Mouse (Mus musculus): Measurements from ENCODE around the gene Nos3. TPM values are rescaled to one million over a fixed set of nuclear protein-coding genes. Genes with fewer than 3 reads are reported as not detected.
A peak's percentile ranks its signal among the peaks of the same experiment; 100 is the strongest.
"Not testable (repeated sequence)": the region's sequence is repeated elsewhere in the genome, so short reads cannot be mapped to it uniquely, and the experiment has no call there.

The Nos3 gene
- polyA plus RNA-seq, 1 experiment from 2014 or later = 21.5 TPM

DNA sequence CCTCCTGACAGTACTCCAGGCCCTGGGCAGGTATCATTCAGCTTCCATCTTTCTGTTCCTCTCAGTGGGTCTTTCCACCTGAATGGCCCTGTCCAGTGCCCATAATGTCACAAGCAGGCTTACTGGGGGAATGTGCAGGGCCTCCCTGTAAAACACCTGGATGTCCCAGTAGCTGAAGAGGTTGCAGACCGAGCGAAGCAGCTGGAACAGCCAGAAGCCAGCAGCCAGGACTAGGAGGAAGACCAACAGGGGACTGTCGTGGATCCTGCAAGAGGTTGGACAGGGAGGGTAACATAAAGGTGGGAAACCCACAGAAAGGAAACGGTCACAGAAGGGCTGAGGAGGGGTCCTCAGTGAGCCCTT lies 25.0 kb downstream of the Nos3 start:
- Histone ChIP-seq H3K27ac (ENCODE audit: low read depth, low read length) (no peak overlapping the region), H3K36me3 (ENCODE audit: control insufficient read depth, insufficient read depth, low read length) (no peaks in the 10 kb centered on the region), H3K4me3 (ENCODE audit: low read depth, low read length) (no peak overlapping the region), H3K4me1 (ENCODE audit: control insufficient read depth, insufficient read depth, low read length) (peaks cover 23% of the 10 kb centered on the region), H3K27me3 (ENCODE audit: control insufficient read depth, insufficient read depth, low read length) (peaks cover 2% of the 10 kb centered on the region; the same call in 1 of the 2 replicates), H3K4me2 (peak overlapping the region; percentile 20; the same call in 1 of the 2 replicates), H3K9me3 (replicated peaks; ENCODE audit: control insufficient read depth, low read length) (no peaks in the 10 kb centered on the region), H3K9ac (ENCODE audit: low read depth, low read length) (no peak overlapping the region)
- no peak for ATAC-seq (replicated peaks; ENCODE audit: insufficient number of reproducible peaks, low FRiP score, low TSS enrichment)
- 79% methylated on average over 4 of the region's 4 CpGs for WGBS (ENCODE audit: insufficient replicate concordance)

DNA sequence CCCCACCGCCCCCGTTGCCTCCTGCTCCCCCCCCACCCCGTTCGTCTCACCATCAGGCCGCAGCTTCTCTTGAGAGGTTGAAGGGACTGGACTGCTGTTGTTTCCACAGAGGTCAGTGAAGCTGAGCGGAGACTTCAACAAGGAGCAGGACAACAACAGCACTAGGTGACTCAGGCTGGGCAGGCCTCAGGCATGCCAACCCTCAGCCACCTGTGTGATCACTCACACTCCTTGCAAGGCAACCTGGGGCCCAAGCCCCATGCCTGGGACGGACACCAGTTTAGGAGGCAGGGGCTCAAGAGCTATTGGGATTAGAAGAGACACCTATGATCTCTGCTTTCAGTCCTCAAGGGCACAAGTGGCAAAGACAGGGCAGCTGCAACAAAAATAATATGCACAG lies 27.3 kb downstream of the Nos3 start, which contains the start of gene Atg9b:
Atg9b (minus strand) TSS at position 280 of the 400 bp plus-strand sequence.
- WGBS (ENCODE audit: insufficient replicate concordance) = 72% methylated on average over 7 of the region's 7 CpGs
- no peaks in the 10 kb centered on the region for H3K36me3 ChIP-seq (ENCODE audit: control insufficient read depth, insufficient read depth, low read length)
- no peaks in the 10 kb centered on the region; the same call in 1 of the 2 replicates for H3K27me3 ChIP-seq (ENCODE audit: control insufficient read depth, insufficient read depth, low read length)
- H3K4me3 ChIP-seq (ENCODE audit: low read depth, low read length) = no peak within 1 kb of the TSS
- H3K9me3 ChIP-seq (replicated peaks; ENCODE audit: control insufficient read depth, low read length) = no peaks in the 10 kb centered on the region
- H3K4me1 ChIP-seq (ENCODE audit: control insufficient read depth, insufficient read depth, low read length) = peaks cover 16% of the 10 kb centered on the region
- no peak within 1 kb of the TSS for H3K9ac ChIP-seq (ENCODE audit: low read depth, low read length)
- no peak within 1 kb of the TSS for H3K4me2 ChIP-seq
- no peak for ATAC-seq (replicated peaks; ENCODE audit: insufficient number of reproducible peaks, low FRiP score, low TSS enrichment)
- no peak within 1 kb of the TSS for H3K27ac ChIP-seq (ENCODE audit: low read depth, low read length)

DNA sequence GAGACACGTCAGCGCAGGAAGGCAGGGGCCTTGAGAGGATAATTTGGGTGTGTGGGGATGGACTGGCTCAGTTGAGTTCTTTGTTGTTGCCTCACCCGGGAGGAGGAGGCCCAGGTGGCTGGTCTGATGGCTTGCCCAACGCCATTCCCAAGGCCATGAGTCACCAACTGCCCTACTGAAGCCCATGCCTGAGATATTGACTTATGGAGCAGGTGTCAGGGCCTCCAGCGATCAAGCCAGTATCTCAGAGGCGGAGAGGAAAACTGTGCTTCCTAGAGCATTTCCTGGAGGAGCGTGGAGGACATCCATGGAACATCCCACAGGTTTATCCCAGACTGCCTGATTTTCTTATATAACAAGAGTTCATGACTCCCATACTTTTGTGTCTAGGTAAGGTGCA lies 28.1 kb downstream of the Nos3 start:
- 70% methylated on average over 7 of the region's 7 CpGs for WGBS (ENCODE audit: insufficient replicate concordance)
- no peak for ATAC-seq (replicated peaks; ENCODE audit: insufficient number of reproducible peaks, low FRiP score, low TSS enrichment)
- no peak overlapping the region for H3K27ac ChIP-seq (ENCODE audit: low read depth, low read length)
- no peaks in the 10 kb centered on the region for H3K9me3 ChIP-seq (replicated peaks; ENCODE audit: control insufficient read depth, low read length)
- H3K4me2 ChIP-seq = no peak overlapping the region
- H3K4me1 ChIP-seq (ENCODE audit: control insufficient read depth, insufficient read depth, low read length) = peaks cover 10% of the 10 kb centered on the region
- H3K4me3 ChIP-seq (ENCODE audit: low read depth, low read length) = no peak overlapping the region
- no peak overlapping the region for H3K9ac ChIP-seq (ENCODE audit: low read depth, low read length)
- H3K36me3 ChIP-seq (ENCODE audit: control insufficient read depth, insufficient read depth, low read length) = no peaks in the 10 kb centered on the region
- no peaks in the 10 kb centered on the region for H3K27me3 ChIP-seq (ENCODE audit: control insufficient read depth, insufficient read depth, low read length)

DNA sequence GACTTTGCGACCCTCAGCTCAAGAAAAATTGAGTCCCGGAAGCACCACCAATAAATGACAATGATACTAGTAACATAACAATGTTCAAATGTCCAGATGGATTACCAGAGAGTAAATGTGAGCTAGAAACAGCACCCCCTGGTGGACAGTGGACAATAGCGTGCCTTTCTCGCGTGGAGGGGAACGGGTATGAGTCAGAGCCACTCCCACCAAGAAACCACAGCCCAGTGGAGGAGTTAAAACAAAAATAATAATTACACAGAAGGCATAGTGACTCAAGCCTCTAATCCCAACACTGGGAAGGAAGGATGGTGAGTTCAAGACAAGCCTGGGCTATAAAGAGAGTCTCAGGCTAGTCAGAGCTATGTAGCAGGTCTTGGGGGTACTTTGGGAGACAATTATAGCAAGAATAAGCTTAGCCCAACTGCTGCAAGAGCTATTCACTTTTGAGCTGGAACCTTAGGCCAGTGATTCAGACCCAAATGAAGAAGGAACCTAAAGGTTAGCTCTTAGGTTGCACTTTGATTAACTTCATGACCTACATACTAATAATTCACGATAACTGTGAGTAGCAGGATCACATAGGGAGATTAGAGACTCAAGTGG lies 28.9 kb downstream of the Nos3 start, which contains the start of gene Abcb8:
Abcb8 (plus strand) TSS at position 272 of the 606 bp plus-strand sequence.
- Histone ChIP-seq H3K4me2 (peak within 1 kb of the TSS; percentile 61), H3K9ac (ENCODE audit: low read depth, low read length) (peak within 1 kb of the TSS; percentile 77), H3K36me3 (ENCODE audit: control insufficient read depth, insufficient read depth, low read length) (no peaks in the 10 kb centered on the region), H3K27ac (ENCODE audit: low read depth, low read length) (peak within 1 kb of the TSS; percentile 85), H3K4me3 (ENCODE audit: low read depth, low read length) (peak within 1 kb of the TSS; percentile 70), H3K4me1 (ENCODE audit: control insufficient read depth, insufficient read depth, low read length) (peaks cover 8% of the 10 kb centered on the region), H3K27me3 (ENCODE audit: control insufficient read depth, insufficient read depth, low read length) (no peaks in the 10 kb centered on the region), H3K9me3 (replicated peaks; ENCODE audit: control insufficient read depth, low read length) (no peaks in the 10 kb centered on the region)
- no peak for ATAC-seq (replicated peaks; ENCODE audit: insufficient number of reproducible peaks, low FRiP score, low TSS enrichment)
- WGBS (ENCODE audit: insufficient replicate concordance) = 19% methylated on average over 7 of the region's 7 CpGs

DNA sequence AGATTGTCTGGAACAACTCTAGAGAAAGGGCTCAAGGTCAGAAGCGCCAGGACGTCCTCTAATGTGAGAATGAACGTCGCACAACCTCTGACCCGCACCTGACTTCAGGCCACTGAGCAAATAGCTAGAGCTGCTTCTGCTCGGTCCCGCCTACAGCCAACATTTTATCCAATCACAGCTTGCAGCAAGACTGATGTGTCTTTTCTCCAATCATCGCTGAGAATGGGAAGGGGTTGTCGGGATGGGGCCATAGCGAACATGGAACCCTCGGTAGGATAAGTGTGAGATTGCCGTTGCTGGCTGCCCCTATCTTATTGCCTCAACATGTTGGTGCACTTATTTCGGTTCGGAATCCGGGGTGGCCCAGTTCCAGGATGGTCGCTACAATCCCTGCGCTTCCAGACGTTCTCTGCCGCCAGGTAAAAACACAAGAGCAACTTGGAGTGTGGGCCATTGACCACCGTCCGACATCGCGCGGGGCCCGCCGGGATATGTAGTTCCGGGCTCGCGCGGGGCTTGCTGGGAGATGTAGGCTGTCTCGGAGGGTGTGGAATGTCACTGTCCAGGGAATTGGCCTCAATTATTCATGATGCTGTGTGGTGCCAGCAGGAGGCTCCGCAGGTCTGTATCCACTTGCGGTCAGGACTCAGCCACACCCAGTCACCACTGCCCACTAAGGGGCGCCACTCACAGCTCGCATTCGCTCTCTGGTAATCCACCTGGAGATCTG lies 29.7 kb downstream of the Nos3 start:
- Histone ChIP-seq H3K4me1 (ENCODE audit: control insufficient read depth, insufficient read depth, low read length) (peaks cover 4% of the 10 kb centered on the region), H3K9me3 (replicated peaks; ENCODE audit: control insufficient read depth, low read length) (no peaks in the 10 kb centered on the region), H3K27ac (ENCODE audit: low read depth, low read length) (peak overlapping the region; percentile 85), H3K36me3 (ENCODE audit: control insufficient read depth, insufficient read depth, low read length) (no peaks in the 10 kb centered on the region), H3K27me3 (ENCODE audit: control insufficient read depth, insufficient read depth, low read length) (no peaks in the 10 kb centered on the region), H3K4me3 (ENCODE audit: low read depth, low read length) (peak overlapping the region; percentile 70), H3K9ac (ENCODE audit: low read depth, low read length) (peak overlapping the region; percentile 77), H3K4me2 (peak overlapping the region; percentile 61)
- WGBS (ENCODE audit: insufficient replicate concordance) = 1% methylated on average over 36 of the region's 36 CpGs
- peak; percentile 96 for ATAC-seq (replicated peaks; ENCODE audit: insufficient number of reproducible peaks, low FRiP score, low TSS enrichment)

DNA sequence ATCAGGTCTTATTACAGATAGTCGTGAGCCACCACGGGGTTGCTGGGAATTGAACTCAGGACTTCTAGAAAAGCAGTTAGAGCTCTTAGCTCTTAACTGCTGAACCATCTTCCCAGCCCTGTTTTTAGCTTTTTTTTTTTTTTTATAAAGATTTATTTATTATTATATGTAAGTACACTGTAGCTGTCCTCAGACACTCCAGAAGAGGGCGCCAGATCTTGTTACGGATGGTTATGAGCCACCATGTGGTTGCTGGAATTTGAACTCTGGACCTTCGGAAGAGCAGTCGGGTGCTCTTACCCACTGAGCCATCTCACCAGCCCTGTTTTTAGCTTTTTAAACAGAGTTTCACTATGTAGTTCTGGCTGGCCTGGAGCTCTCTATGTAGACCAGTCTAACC lies 31.6 kb downstream of the Nos3 start:
- not testable (repeated sequence) for H3K36me3 ChIP-seq (ENCODE audit: control insufficient read depth, insufficient read depth, low read length); H3K9me3 ChIP-seq (replicated peaks; ENCODE audit: control insufficient read depth, low read length)
- 90% methylated on average over 6 of the region's 6 CpGs for WGBS (ENCODE audit: insufficient replicate concordance)

DNA sequence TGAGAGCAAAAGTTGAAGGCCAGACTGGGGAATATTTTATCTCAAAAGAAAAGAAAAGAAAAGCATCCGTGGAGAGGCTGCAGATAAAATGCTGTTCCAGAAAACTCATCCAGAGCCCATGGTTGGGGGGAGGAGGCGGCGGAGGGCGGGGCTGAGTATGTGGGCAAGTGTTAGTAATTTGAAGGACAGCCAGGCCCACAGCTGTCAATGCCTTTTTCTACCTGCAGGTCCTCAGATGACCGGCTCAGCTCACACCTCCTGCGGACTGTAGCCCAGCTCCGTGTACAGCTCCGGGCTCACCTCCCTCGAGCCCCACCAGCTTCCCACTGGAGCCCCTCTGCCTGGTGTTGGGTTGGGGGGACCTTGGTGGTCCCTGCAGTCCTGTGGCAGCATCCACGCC lies 35.1 kb downstream of the Nos3 start:
- no peaks in the 10 kb centered on the region for H3K9me3 ChIP-seq (replicated peaks; ENCODE audit: control insufficient read depth, low read length)
- H3K27ac ChIP-seq (ENCODE audit: low read depth, low read length) = no peak overlapping the region
- no peaks in the 10 kb centered on the region; the same call in 1 of the 2 replicates for H3K36me3 ChIP-seq (ENCODE audit: control insufficient read depth, insufficient read depth, low read length)
- ATAC-seq (replicated peaks; ENCODE audit: insufficient number of reproducible peaks, low FRiP score, low TSS enrichment) = no peak
- H3K4me2 ChIP-seq = no peak overlapping the region
- H3K4me3 ChIP-seq (ENCODE audit: low read depth, low read length) = no peak overlapping the region
- WGBS (ENCODE audit: insufficient replicate concordance) = 76% methylated on average over 10 of the region's 10 CpGs
- H3K27me3 ChIP-seq (ENCODE audit: control insufficient read depth, insufficient read depth, low read length) = no peaks in the 10 kb centered on the region
- no peaks in the 10 kb centered on the region for H3K4me1 ChIP-seq (ENCODE audit: control insufficient read depth, insufficient read depth, low read length)
- no peak overlapping the region for H3K9ac ChIP-seq (ENCODE audit: low read depth, low read length)

More for the DNA sequence above, 31.6 kb downstream of the Nos3 start:
- H3K4me3 ChIP-seq (ENCODE audit: low read depth, low read length); H3K4me2 ChIP-seq; H3K4me1 ChIP-seq (ENCODE audit: control insufficient read depth, insufficient read depth, low read length); H3K27me3 ChIP-seq (ENCODE audit: control insufficient read depth, insufficient read depth, low read length); H3K9ac ChIP-seq (ENCODE audit: low read depth, low read length); H3K27ac ChIP-seq (ENCODE audit: low read depth, low read length); ATAC-seq (replicated peaks; ENCODE audit: insufficient number of reproducible peaks, low FRiP score, low TSS enrichment): not testable (repeated sequence)

DNA sequence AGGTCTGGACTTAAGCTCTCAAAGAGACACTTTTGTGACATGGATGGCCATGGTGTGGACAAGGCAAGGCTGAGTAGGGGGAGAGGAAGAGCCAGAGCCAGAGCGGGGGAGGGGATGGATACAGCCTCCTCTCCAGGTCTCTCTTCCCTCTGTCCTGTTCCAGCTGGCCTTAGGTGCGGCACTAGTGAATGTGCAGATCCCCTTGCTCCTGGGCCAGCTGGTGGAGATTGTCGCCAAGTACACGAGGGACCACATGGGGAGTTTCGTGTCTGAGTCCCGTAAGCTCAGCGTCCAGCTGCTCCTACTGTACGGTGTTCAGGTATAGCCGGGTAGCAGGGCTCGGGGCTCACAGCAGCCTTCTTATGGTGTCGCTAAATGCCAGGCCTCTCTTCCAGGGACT lies 35.8 kb downstream of the Nos3 start:
- Histone ChIP-seq H3K9me3 (replicated peaks; ENCODE audit: control insufficient read depth, low read length) (no peaks in the 10 kb centered on the region), H3K4me1 (ENCODE audit: control insufficient read depth, insufficient read depth, low read length) (no peaks in the 10 kb centered on the region), H3K27me3 (ENCODE audit: control insufficient read depth, insufficient read depth, low read length) (no peaks in the 10 kb centered on the region), H3K9ac (ENCODE audit: low read depth, low read length) (no peak overlapping the region), H3K4me2 (no peak overlapping the region), H3K27ac (ENCODE audit: low read depth, low read length) (no peak overlapping the region), H3K4me3 (ENCODE audit: low read depth, low read length) (no peak overlapping the region), H3K36me3 (ENCODE audit: control insufficient read depth, insufficient read depth, low read length) (no peaks in the 10 kb centered on the region; the same call in 1 of the 2 replicates)
- 87% methylated on average over 11 of the region's 11 CpGs for WGBS (ENCODE audit: insufficient replicate concordance)
- ATAC-seq (replicated peaks; ENCODE audit: insufficient number of reproducible peaks, low FRiP score, low TSS enrichment) = no peak

Data from heart, embryonic 11.5 days (tissue).